Mouse (Mus musculus) cerebellum, adult 2 months (tissue): ENCODE results near the gene Uhrf2.

Experiments
- CTCF ChIP-seq: fragments of 200-500 bp; IDR thresholded peaks from 2 replicates; pipeline ENCODE4 v1.5.1; 2011; ENCODE audit warnings: low read depth, mild to moderate bottlenecking, control low read depth, low read length, moderate library complexity, borderline replicate concordance; ENCODE audit not compliant: insufficient read depth
- POLR2A ChIP-seq: fragments of 200-500 bp; IDR thresholded peaks from 2 replicates; pipeline ENCODE4 v1.6.1; 2011; ENCODE audit warnings: low read length, control low read depth, borderline replicate concordance; ENCODE audit not compliant: insufficient read depth

DNA sequence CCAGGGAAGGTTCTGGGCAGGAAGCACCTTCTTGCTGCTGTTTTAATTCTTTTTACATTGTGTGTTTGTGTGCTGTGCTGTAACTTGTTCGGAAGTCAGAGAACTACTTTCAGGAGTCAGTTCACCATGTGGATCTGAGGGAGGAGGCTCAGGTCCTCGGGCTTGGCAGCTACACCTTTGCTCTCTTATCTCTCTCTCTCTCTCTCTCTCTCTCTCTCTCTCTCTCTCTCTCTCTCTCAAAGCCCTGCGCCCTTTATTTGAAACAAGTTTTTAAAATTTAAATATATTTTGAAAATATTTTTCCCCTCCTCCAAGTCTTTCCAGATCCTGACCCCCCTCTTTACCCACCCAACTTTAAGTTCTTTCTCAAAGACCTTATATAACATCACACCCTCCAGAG, 5.0 kb downstream of the Uhrf2 start:
- TF ChIP-seq CTCF (no peak), POLR2A (no peak)
